Mouse (Mus musculus) MEL (cell line): ENCODE results near the gene Spag16. TPM values are rescaled to one million over a fixed set of nuclear protein-coding genes. Genes with fewer than 3 reads are reported as not detected.

Experiments
- DNase-seq: peaks from one replicate; pipeline ENCODE4 v3.0.0; 2011; ENCODE audit warnings: low read depth, low spot score
- H3K27ac ChIP-seq: 2 replicates; pipeline ENCODE4 v1.5.1; 2012; ENCODE audit warnings: low read depth, mild to moderate bottlenecking, control low read depth, low read length, moderate library complexity; ENCODE audit not compliant: control insufficient read depth
- H3K27me3 ChIP-seq, 2 experiments: fragments of 150-350 bp in 1 of 2; sonication (generic) in 1 of 2; 2 replicates each; pipeline ENCODE4 v1.6.1; 2012; ENCODE audit warnings: low read length in 2 of 2, mild to moderate bottlenecking in 2 of 2, improper control_type of control experiment in 1 of 2, moderate library complexity in 1 of 2; ENCODE audit not compliant: insufficient read depth in 2 of 2, control insufficient read depth in 1 of 2
- H3K36me3 ChIP-seq, 2 experiments: 2 replicates each; pipeline ENCODE4 v1.6.1; 2012 to 2014; ENCODE audit warnings: low read length in 2 of 2, improper control_type of control experiment in 1 of 2, inconsistent platforms in 1 of 2, mild to moderate bottlenecking in 1 of 2; ENCODE audit not compliant: insufficient read depth in 2 of 2, control insufficient read depth in 1 of 2
- H3K4me1 ChIP-seq, 2 experiments: fragments of 150-350 bp in 1 of 2; sonication (generic) in 1 of 2; 2 replicates each; pipeline ENCODE4 v1.6.1; 2012; ENCODE audit warnings: low read length in 2 of 2, improper control_type of control experiment in 1 of 2, mild to moderate bottlenecking in 1 of 2; ENCODE audit not compliant: insufficient read depth in 2 of 2, control insufficient read depth in 1 of 2
- H3K4me3 ChIP-seq, 2 experiments: fragments of 150-350 bp in 1 of 2; sonication (generic) in 1 of 2; 2 replicates each; pipeline ENCODE4 v1.5.1; 2012; ENCODE audit warnings: low read depth in 2 of 2, low read length in 2 of 2, mild to moderate bottlenecking in 2 of 2, moderate library complexity in 2 of 2, control low read depth in 1 of 2, improper control_type of control experiment in 1 of 2; ENCODE audit not compliant: control insufficient read depth in 1 of 2, insufficient read depth in 1 of 2
- H3K79me2 ChIP-seq: 2 replicates; pipeline ENCODE4 v1.6.1; 2012; ENCODE audit warnings: mild to moderate bottlenecking, low read length, moderate library complexity; ENCODE audit not compliant: control insufficient read depth, poor library complexity, insufficient read depth
- H3K9ac ChIP-seq: 2 replicates; pipeline ENCODE4 v1.6.1; 2012; ENCODE audit warnings: low read depth, mild to moderate bottlenecking, control low read depth, low read length, moderate library complexity; ENCODE audit not compliant: control insufficient read depth, poor library complexity, severe bottlenecking
- H3K9me3 ChIP-seq: fragments of 150-350 bp; sonication (generic); replicated peaks from 2 replicates; pipeline ENCODE4 v1.6.1; 2012; ENCODE audit warnings: mild to moderate bottlenecking, low read length, improper control_type of control experiment, moderate library complexity; ENCODE audit not compliant: insufficient read depth
- CHD1 ChIP-seq: IDR thresholded peaks from 2 replicates; pipeline ENCODE4 v1.6.1; 2012; ENCODE audit warnings: low read depth, mild to moderate bottlenecking, inconsistent platforms, low read length, improper control_type of control experiment
- CHD2 ChIP-seq: IDR thresholded peaks from 2 replicates; pipeline ENCODE4 v1.6.1; 2011; ENCODE audit warnings: low read length, improper control_type of control experiment
- ETS1 ChIP-seq: IDR thresholded peaks from 2 replicates; pipeline ENCODE4 v1.6.1; 2012; ENCODE audit warnings: low read depth, mild to moderate bottlenecking, inconsistent platforms, low read length, improper control_type of control experiment, moderate library complexity
- GABPA ChIP-seq: IDR thresholded peaks from 2 replicates; pipeline ENCODE4 v1.6.1; 2012; ENCODE audit warnings: low read depth, mild to moderate bottlenecking, inconsistent platforms, low read length, improper control_type of control experiment, moderate library complexity
- HCFC1 ChIP-seq: IDR thresholded peaks from 2 replicates; pipeline ENCODE4 v1.6.1; 2012; ENCODE audit warnings: low read depth, mild to moderate bottlenecking, inconsistent platforms, low read length, improper control_type of control experiment, moderate library complexity
- JUND ChIP-seq: IDR thresholded peaks from 2 replicates; pipeline ENCODE4 v1.6.1; 2011; ENCODE audit warnings: low read depth, mild to moderate bottlenecking, improper control_type of control experiment, low read length
- KAT2A ChIP-seq: conservative IDR thresholded peaks from 2 replicates; pipeline ENCODE4 v1.6.1; 2012; ENCODE audit warnings: low read depth, low read length, improper control_type of control experiment, inconsistent platforms
- MAX ChIP-seq: IDR thresholded peaks from 2 replicates; pipeline ENCODE4 v1.6.1; 2011; ENCODE audit warnings: low read length, improper control_type of control experiment
- MAZ ChIP-seq: IDR thresholded peaks from 2 replicates; pipeline ENCODE4 v1.6.1; 2012; ENCODE audit warnings: low read depth, mild to moderate bottlenecking, inconsistent platforms, low read length, improper control_type of control experiment
- MXI1 ChIP-seq: IDR thresholded peaks from 2 replicates; pipeline ENCODE4 v1.6.1; 2011; ENCODE audit warnings: mild to moderate bottlenecking, low read depth, low read length, improper control_type of control experiment
- MYB ChIP-seq: IDR thresholded peaks from 2 replicates; pipeline ENCODE4 v1.6.1; 2011; ENCODE audit warnings: mild to moderate bottlenecking, low read depth, low read length, improper control_type of control experiment
- NRF1 ChIP-seq: IDR thresholded peaks from 2 replicates; pipeline ENCODE4 v1.6.1; 2014; ENCODE audit warnings: low read depth, mild to moderate bottlenecking, inconsistent platforms, low read length, improper control_type of control experiment, moderate library complexity; ENCODE audit not compliant: poor library complexity, insufficient read depth, severe bottlenecking
- POLR2AphosphoS5 ChIP-seq: IDR thresholded peaks from 2 replicates; pipeline ENCODE4 v1.6.1; 2012; ENCODE audit warnings: low read depth, borderline replicate concordance, mild to moderate bottlenecking, inconsistent platforms, low read length, moderate library complexity, mixed read lengths
- RCOR1 ChIP-seq: IDR thresholded peaks from 2 replicates; pipeline ENCODE4 v1.6.1; 2012; ENCODE audit warnings: low read depth, mild to moderate bottlenecking, inconsistent platforms, low read length, improper control_type of control experiment
- SMC3 ChIP-seq: IDR thresholded peaks from 2 replicates; pipeline ENCODE4 v1.6.1; 2011; ENCODE audit warnings: low read depth, low read length, improper control_type of control experiment
- UBTF ChIP-seq: IDR thresholded peaks from 2 replicates; pipeline ENCODE4 v1.6.1; 2012; ENCODE audit warnings: low read depth, mild to moderate bottlenecking, inconsistent platforms, low read length, improper control_type of control experiment, moderate library complexity, borderline replicate concordance; ENCODE audit not compliant: insufficient read depth
- USF1 ChIP-seq: IDR thresholded peaks from 2 replicates; pipeline ENCODE4 v1.6.1; 2014; ENCODE audit warnings: low read depth, mild to moderate bottlenecking, inconsistent platforms, low read length, improper control_type of control experiment, moderate library complexity
- ZC3H11A ChIP-seq: IDR thresholded peaks from 2 replicates; pipeline ENCODE4 v1.6.1; 2012; ENCODE audit warnings: low read depth, mild to moderate bottlenecking, inconsistent platforms, low read length, improper control_type of control experiment
- ZKSCAN1 ChIP-seq: IDR thresholded peaks from 2 replicates; pipeline ENCODE4 v1.6.1; 2012; ENCODE audit warnings: low read depth, mild to moderate bottlenecking, inconsistent platforms, low read length, improper control_type of control experiment, moderate library complexity
- polyA plus RNA-seq, 2 experiments: library from polyadenylated mRNA; stranded (reverse) in 1 of 2; unstranded in 1 of 2; fragments of >175 nt in 1 of 2; fragments of >200 nt in 1 of 2; gene quantifications; 2 replicates each; pipeline versions ENCODE4 v1.2.1 to v1.2.4; 2012; ENCODE audit warnings: low replicate concordance in 2 of 2, low read depth in 1 of 2; ENCODE audit not compliant: insufficient read length in 2 of 2, insufficient read depth in 1 of 2, missing spikeins in 1 of 2
- total RNA-seq: library from RNA; depleted of rRNA; stranded (reverse); fragments of 300-350 nt; gene quantifications from 2 replicates; pipeline ENCODE4 v1.2.3, GENCODE M21; 2012

Gene Spag16
- total and polyA plus RNA-seq, 3 experiments = not detected

DNA sequence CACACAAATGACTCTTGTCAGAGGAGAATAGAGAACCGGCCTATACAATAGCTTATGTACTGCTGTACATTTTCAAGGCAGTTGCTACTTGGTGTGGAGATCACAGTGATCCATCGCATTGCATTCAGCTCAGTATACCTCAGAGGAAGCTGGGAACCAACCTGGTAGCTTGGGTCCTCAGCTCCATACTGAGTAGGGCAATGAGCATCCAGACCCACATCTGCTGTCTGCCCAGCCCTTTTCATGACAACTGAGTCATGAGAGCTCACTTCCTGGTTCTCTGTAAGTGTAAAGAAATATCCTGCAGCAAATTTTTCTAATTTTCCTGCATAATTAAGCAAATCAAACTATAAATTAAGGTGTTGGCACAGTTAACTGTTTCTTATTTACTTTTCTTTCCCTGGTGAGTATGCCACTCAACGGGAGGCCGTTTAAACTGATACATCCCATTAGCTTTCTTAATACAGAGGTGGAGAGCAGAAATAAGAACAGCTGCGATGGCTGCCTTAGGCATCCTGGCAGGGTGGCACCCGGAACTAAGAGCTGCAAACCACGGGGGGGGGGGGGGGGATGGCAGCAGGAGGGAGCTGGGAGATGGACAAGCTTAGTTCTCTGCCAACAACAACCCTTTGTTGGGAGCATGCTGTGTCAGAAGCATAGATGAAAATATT lies 255.6 kb downstream of the Spag16 start:
- Histone ChIP-seq H3K27ac (no peak overlapping the region), H3K27me3 (no peaks in the 10 kb centered on the region), H3K79me2 (no peaks in the 10 kb centered on the region), H3K36me3 (no peaks in the 10 kb centered on the region), H3K9ac (no peak overlapping the region), H3K4me3 (no peak overlapping the region), H3K4me1 (no peaks in the 10 kb centered on the region), H3K9me3 (no peaks in the 10 kb centered on the region)
- DNase-seq = no peak
- TF ChIP-seq CHD1 (no peak), UBTF (no peak), KAT2A (no peak), USF1 (no peak), MYB (no peak)

DNA sequence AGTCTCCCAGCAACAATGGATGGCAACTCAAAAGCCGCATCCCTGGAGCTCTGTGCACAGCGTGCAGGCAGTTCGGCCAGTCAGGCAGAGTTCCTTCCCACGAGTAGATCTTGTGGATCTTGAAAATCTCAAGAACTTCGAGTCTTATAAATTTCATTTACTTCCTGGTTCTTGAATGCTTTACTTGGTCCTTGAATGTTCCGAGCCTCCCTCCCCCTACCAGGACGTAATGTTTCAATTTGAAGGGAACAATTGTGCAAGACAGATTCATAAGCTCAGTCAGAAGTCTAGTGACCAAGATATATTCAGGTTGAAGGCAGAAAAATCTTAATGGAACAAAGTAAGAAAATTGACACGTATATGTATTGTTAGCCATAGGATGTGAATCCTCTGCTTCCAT lies 277.9 kb downstream of the Spag16 start:
- TF ChIP-seq ZKSCAN1 = no peak
- no peak for TF ChIP-seq NRF1
- TF ChIP-seq HCFC1 = no peak
- TF ChIP-seq MXI1 = no peak
- no peak for TF ChIP-seq JUND
- TF ChIP-seq MAX = no peak
- TF ChIP-seq ZC3H11A = no peak
- no peak for TF ChIP-seq ETS1
- TF ChIP-seq KAT2A = no peak
- no peak for TF ChIP-seq GABPA
- TF ChIP-seq SMC3 = no peak
- TF ChIP-seq MAZ = no peak
- no peak for TF ChIP-seq CHD2
- TF ChIP-seq POLR2AphosphoS5 = no peak
- no peak for TF ChIP-seq RCOR1
- no peak for DNase-seq
- no peak overlapping the region for H3K4me3 ChIP-seq
- no peaks in the 10 kb centered on the region for H3K36me3 ChIP-seq
- no peaks in the 10 kb centered on the region for H3K79me2 ChIP-seq
- H3K9me3 ChIP-seq = no peaks in the 10 kb centered on the region
- no peak overlapping the region for H3K27ac ChIP-seq
- H3K9ac ChIP-seq = no peak overlapping the region
- H3K27me3 ChIP-seq = no peaks in the 10 kb centered on the region
- H3K4me1 ChIP-seq = no peaks in the 10 kb centered on the region
